Mouse (Mus musculus): Measurements from ENCODE around the gene Pkd1. TPM values are rescaled to one million over a fixed set of nuclear protein-coding genes. Genes with fewer than 3 reads are reported as not detected.

The Pkd1 gene
- polyA plus RNA-seq, 1 experiment: 63.1 TPM

DNA sequence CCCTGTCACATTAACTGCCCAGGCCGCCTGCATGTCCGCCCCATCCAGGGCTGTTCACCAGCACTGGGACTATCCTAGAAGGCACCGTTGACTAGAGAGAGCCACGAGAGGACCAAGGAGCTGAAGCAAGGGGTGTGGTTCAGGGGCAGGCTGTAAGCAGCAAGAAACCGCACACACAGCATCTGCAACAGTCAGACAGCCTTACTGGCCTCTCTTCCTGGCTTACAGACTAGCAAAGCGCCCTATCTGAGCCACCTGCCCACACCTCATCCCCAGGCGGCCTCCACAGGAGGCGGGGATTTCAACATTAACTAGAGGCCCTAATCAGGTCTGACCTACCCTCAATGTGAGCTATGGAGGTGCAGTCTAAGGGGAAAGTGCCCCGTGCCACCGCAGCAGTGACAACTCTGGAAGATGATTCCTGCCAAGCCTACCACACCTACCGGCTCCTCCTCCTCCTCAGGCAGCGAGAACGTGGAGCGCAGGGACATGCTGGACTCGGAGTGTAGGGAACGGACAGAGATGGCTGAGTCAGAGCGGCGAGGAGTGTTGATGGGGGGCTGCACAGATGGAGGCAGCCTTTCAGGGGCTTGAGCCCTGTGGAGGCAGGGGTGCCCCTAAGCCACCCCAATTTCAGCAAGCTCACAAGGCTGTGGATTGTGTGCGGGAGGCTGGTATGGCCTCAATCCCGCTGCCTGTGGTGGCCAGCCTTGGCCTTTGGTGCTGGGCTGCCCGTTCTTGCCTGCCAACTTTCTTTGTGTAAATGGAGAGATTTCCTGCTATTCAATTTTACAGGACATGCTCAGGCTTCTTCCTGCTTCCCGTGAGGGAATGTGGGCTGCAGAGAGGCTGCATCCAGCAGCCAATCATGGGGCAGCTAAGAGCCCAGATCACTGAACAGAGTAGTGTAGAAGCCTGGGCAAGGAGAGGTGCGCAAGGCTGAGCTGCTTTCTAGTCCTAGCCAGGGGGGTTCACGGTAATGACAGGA, 35.1 kb upstream of the Pkd1 start:
- TF ChIP-seq POLR2A (IDR thresholded peaks at IDR 0.05; ENCODE audit: low read depth, low read length) (no peak), CTCF (IDR thresholded peaks at IDR 0.05; ENCODE audit: borderline replicate concordance, insufficient read depth, low read length) (no peak)
- Histone ChIP-seq H3K4me3 (ENCODE audit: insufficient read depth, low read length) (no peak overlapping the region), H3K27ac (ENCODE audit: insufficient read depth, low read length) (no peak overlapping the region), H3K4me1 (ENCODE audit: control insufficient read depth, insufficient read depth, low read length) (no peaks in the 10 kb centered on the region)

GRCm38 (mm10) chr17:24520450-24520849, 29.2 kb upstream of the Pkd1 start:
- Histone ChIP-seq H3K4me1 (ENCODE audit: control insufficient read depth, insufficient read depth, low read length) (0 out of 2 replicates have a peak, but pooled peaks cover 7% of the 10 kb centered on the region), H3K27ac (ENCODE audit: insufficient read depth, low read length) (no peak overlapping the region), H3K4me3 (ENCODE audit: insufficient read depth, low read length) (no peak overlapping the region)
- TF ChIP-seq POLR2A (IDR thresholded peaks at IDR 0.05; ENCODE audit: low read depth, low read length) (no peak), CTCF (IDR thresholded peaks at IDR 0.05; ENCODE audit: borderline replicate concordance, insufficient read depth, low read length) (no peak)

DNA sequence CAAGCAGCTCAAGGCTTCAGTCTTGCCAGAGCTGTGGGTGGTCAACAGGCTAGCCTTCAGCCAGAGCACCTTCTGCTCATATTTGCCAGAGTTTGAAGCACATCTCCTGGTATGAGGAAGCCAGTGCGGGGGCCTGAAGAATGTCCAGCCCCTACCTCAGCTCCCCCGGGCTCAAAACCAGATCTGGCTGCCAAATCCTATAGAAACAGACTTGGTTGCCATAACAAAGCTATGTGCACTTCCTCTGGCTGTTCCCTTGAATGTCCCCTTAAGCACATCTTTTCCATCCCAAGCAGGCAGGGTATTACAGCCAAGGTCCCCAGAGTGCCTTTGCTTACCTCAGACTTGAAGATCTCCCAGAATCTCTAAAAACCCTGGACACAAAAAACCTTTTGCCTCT, 24.9 kb upstream of the Pkd1 start:
- Histone ChIP-seq H3K27ac (ENCODE audit: insufficient read depth, low read length) (no peak overlapping the region), H3K4me1 (ENCODE audit: control insufficient read depth, insufficient read depth, low read length) (peaks cover 7% of the 10 kb centered on the region; the same call in 1 of the 2 replicates), H3K4me3 (ENCODE audit: insufficient read depth, low read length) (no peak overlapping the region)
- TF ChIP-seq CTCF (IDR thresholded peaks at IDR 0.05; ENCODE audit: borderline replicate concordance, insufficient read depth, low read length): no peak
- TF ChIP-seq POLR2A (IDR thresholded peaks at IDR 0.05; ENCODE audit: low read depth, low read length): no peak

- Histone ChIP-seq H3K27ac (ENCODE audit: insufficient read depth, low read length) (peak overlapping the region; percentile 88), H3K4me3 (ENCODE audit: insufficient read depth, low read length) (peak overlapping the region; percentile 82), H3K4me1 (ENCODE audit: control insufficient read depth, insufficient read depth, low read length) (peaks cover 7% of the 10 kb centered on the region; the same call in 1 of the 2 replicates)
- TF ChIP-seq POLR2A (IDR thresholded peaks at IDR 0.05; ENCODE audit: low read depth, low read length): no peak
- TF ChIP-seq CTCF (IDR thresholded peaks at IDR 0.05; ENCODE audit: borderline replicate concordance, insufficient read depth, low read length): no peak
Measured at GRCm38 (mm10) chr17:24527315-24527714, 22.3 kb upstream of the Pkd1 start.

- H3K4me1 ChIP-seq (ENCODE audit: control insufficient read depth, insufficient read depth, low read length): peaks cover 7% of the 10 kb centered on the region; the same call in 1 of the 2 replicates
- H3K4me3 ChIP-seq (ENCODE audit: insufficient read depth, low read length): peak within 1 kb of the TSS; percentile 88
- TF ChIP-seq POLR2A (IDR thresholded peaks at IDR 0.05; ENCODE audit: low read depth, low read length): peak; percentile 100
- TF ChIP-seq CTCF (IDR thresholded peaks at IDR 0.05; ENCODE audit: borderline replicate concordance, insufficient read depth, low read length): no peak
- H3K27ac ChIP-seq (ENCODE audit: insufficient read depth, low read length): peak within 1 kb of the TSS; percentile 89
Measured at GRCm38 (mm10) chr17:24527723-24528559, 21.7 kb upstream of the Pkd1 start, which contains the start of gene Traf7. Traf7 (minus strand) TSS chr17:24527938.

- TF ChIP-seq CTCF (IDR thresholded peaks at IDR 0.05; ENCODE audit: borderline replicate concordance, insufficient read depth, low read length): no peak
- peak; percentile 51; the same call in 1 of the 2 replicates for TF ChIP-seq POLR2A (IDR thresholded peaks at IDR 0.05; ENCODE audit: low read depth, low read length)
- peak overlapping the region; percentile 89 for H3K27ac ChIP-seq (ENCODE audit: insufficient read depth, low read length)
- H3K4me1 ChIP-seq (ENCODE audit: control insufficient read depth, insufficient read depth, low read length): peaks cover 7% of the 10 kb centered on the region; the same call in 1 of the 2 replicates
- H3K4me3 ChIP-seq (ENCODE audit: insufficient read depth, low read length): peak overlapping the region; percentile 88
Measured at GRCm38 (mm10) chr17:24528560-24528918, 21.1 kb upstream of the Pkd1 start.

GRCm38 (mm10) chr17:24529007-24529451, 20.6 kb upstream of the Pkd1 start:
- H3K4me3 ChIP-seq (ENCODE audit: insufficient read depth, low read length): peak overlapping the region; percentile 88
- peaks cover 7% of the 10 kb centered on the region; the same call in 1 of the 2 replicates for H3K4me1 ChIP-seq (ENCODE audit: control insufficient read depth, insufficient read depth, low read length)
- H3K27ac ChIP-seq (ENCODE audit: insufficient read depth, low read length): peak overlapping the region; percentile 89
- TF ChIP-seq POLR2A (IDR thresholded peaks at IDR 0.05; ENCODE audit: low read depth, low read length) (peak; percentile 60; the same call in 1 of the 2 replicates), CTCF (IDR thresholded peaks at IDR 0.05; ENCODE audit: borderline replicate concordance, insufficient read depth, low read length) (peak; percentile 68; the same call in 1 of the 2 replicates)

DNA sequence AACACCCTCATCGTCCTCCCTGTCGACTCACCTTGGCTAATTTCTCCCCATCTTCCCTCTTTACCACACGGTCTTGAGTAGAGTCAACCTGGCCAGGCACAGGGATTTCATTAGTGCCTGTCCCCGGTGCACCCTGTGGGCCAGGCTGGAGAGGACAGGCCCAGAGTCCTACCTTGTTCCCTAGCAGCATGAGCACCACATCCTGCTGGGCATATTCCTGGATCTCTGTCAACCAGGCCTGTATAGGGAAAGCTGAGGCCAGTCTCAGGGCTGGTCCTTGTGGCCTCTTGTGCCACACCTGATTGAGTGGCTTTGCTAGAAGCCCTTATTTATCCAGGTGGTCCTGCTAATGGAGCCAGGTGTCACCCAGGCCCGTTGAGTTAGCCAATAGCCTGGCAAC, 19.8 kb upstream of the Pkd1 start:
- Histone ChIP-seq H3K4me1 (ENCODE audit: control insufficient read depth, insufficient read depth, low read length) (peaks cover 6% of the 10 kb centered on the region; the same call in 1 of the 2 replicates), H3K27ac (ENCODE audit: insufficient read depth, low read length) (peak overlapping the region; percentile 39; the same call in 1 of the 2 replicates), H3K4me3 (ENCODE audit: insufficient read depth, low read length) (peak overlapping the region; percentile 88)
- TF ChIP-seq CTCF (IDR thresholded peaks at IDR 0.05; ENCODE audit: borderline replicate concordance, insufficient read depth, low read length) (no peak), POLR2A (IDR thresholded peaks at IDR 0.05; ENCODE audit: low read depth, low read length) (peak; percentile 45; the same call in 1 of the 2 replicates)
